Mouse (Mus musculus): ENCODE measurements around the gene Olfr1090.

GRCm38 (mm10) chr2:86761050-86761449, 2.3 kb upstream of the Olfr1090 start:
- TF ChIP-seq CTCF (IDR thresholded peaks at IDR 0.05; ENCODE audit: extremely low read depth, insufficient read length, insufficient replicate concordance, low read depth, low read length) (no peak), POLR2A (IDR thresholded peaks at IDR 0.05; ENCODE audit: low read depth, low read length) (no peak)

Data from small intestine, adult 2 months (tissue).